Mouse (Mus musculus) left cerebral cortex, postnatal 14 days (tissue): ENCODE measurements around the gene Dcx. TPM values are rescaled to one million over a fixed set of nuclear protein-coding genes. Genes with fewer than 3 reads are reported as not detected.
A peak's percentile ranks its signal among the peaks of the same experiment; 100 is the strongest.

ENCODE experiments used
- DNase-seq, 2 experiments: peaks; one replicate each; pipeline ENCODE4 v3.0.0; 2021 to 2022; ENCODE audit warnings: low spot score in 2 of 2, mixed read lengths in 1 of 2
- intact Hi-C: fragments of 180-260 bp; cut with DNase I; formaldehyde crosslinking; loops from one replicate; pipeline ENCODE4 v1.15.1; 2025
- long read RNA-seq, 2 experiments: library from polyadenylated mRNA; stranded (forward); transcript quantifications; one replicate each; pipeline ENCODE4 v2.0.0; 2021
- total RNA-seq, 2 experiments: library from RNA; stranded (reverse); gene quantifications; 2 replicates each; pipeline ENCODE4 v1.2.3; 2021

Dcx gene
- 10 to 100 TPM; 55.8 to 56.8 TPM for total RNA-seq
- long read RNA-seq, experiment 1, partial matches to known transcripts = 0 of 4 reads
- long read RNA-seq, experiment 1, other reads (novel, unspliced or antisense) = 4 of 4 reads
- long read RNA-seq, experiment 2, partial matches to known transcripts = 0 of 3 reads
- long read RNA-seq, experiment 2, other reads (novel, unspliced or antisense) = 3 of 3 reads

- intact Hi-C loops = no loop called here
- DNase-seq = peak; percentile 41 to 52
Measured at GRCm38 (mm10) chrX:143932958-143933357, at the start of gene Dcx. Gene Dcx, minus strand, starts transcription at chrX:143933311.

- DNase-seq = no peak
- intact Hi-C loops = no loop called here
Measured at GRCm38 (mm10) chrX:143966249-143966648, 33.1 kb upstream of the Dcx start.

- intact Hi-C loops = no loop called here
- DNase-seq = no peak
Measured at GRCm38 (mm10) chrX:143933671-143934070, 560 bp upstream of the Dcx start.

GRCm38 (mm10) chrX:143932530-143932929, 581 bp downstream of the Dcx start:
- no peak for DNase-seq
- intact Hi-C loops = no loop called here

GRCm38 (mm10) chrX:143931400-143932185, 1.5 kb downstream of the Dcx start:
- DNase-seq = no peak

GRCm38 (mm10) chrX:143922070-143922469, 11.0 kb downstream of the Dcx start:
- no peak for DNase-seq
- intact Hi-C loops = no loop called here

More at GRCm38 (mm10) chrX:143931400-143932185, 1.5 kb downstream of the Dcx start:
- intact Hi-C loops = no loop called here

- intact Hi-C loops = no loop called here
- DNase-seq = peak; percentile 15 to 34
Measured at GRCm38 (mm10) chrX:143906699-143907471, 26.2 kb downstream of the Dcx start.

GRCm38 (mm10) chrX:143904689-143905088, 28.4 kb downstream of the Dcx start:
- intact Hi-C loops = no loop called here
- DNase-seq = no peak

GRCm38 (mm10) chrX:143902300-143902699, 30.8 kb downstream of the Dcx start:
- intact Hi-C loops = no loop called here
- peak in 1 of 2 experiments; percentile 43 for DNase-seq

- DNase-seq = no peak
- intact Hi-C loops = no loop called here
Measured at GRCm38 (mm10) chrX:143897363-143898285, 35.5 kb downstream of the Dcx start.

GRCm38 (mm10) chrX:143896936-143897335, 36.2 kb downstream of the Dcx start:
- intact Hi-C loops = no loop called here
- DNase-seq = no peak

- intact Hi-C loops = no loop called here
- DNase-seq = no peak
Measured at GRCm38 (mm10) chrX:143893180-143893579, 39.9 kb downstream of the Dcx start.

GRCm38 (mm10) chrX:143885765-143886164, 47.3 kb downstream of the Dcx start:
- DNase-seq = no peak
- intact Hi-C loops = no loop called here

GRCm38 (mm10) chrX:143884953-143885352, 48.2 kb downstream of the Dcx start:
- intact Hi-C loops = no loop called here
- no peak for DNase-seq

GRCm38 (mm10) chrX:143884299-143884698, 48.8 kb downstream of the Dcx start:
- intact Hi-C loops = no loop called here
- DNase-seq = no peak

GRCm38 (mm10) chrX:143881806-143882468, 51.2 kb downstream of the Dcx start:
- intact Hi-C loops = no loop called here
- no peak for DNase-seq

GRCm38 (mm10) chrX:143879631-143880030, 53.5 kb downstream of the Dcx start:
- no peak for DNase-seq
- intact Hi-C loops = no loop called here

GRCm38 (mm10) chrX:143867129-143867664, 65.9 kb downstream of the Dcx start:
- no peak for DNase-seq

More at GRCm38 (mm10) chrX:143867129-143867664, 65.9 kb downstream of the Dcx start:
- intact Hi-C loops = no loop called here
